Mouse (Mus musculus) kidney, adult 2 months (tissue): ENCODE results near the gene Dmxl2.

Experiments
- CTCF ChIP-seq: fragments of 200-500 bp; conservative IDR thresholded peaks from 2 replicates; pipeline ENCODE4 v1.5.1; 2011; ENCODE audit warnings: low read depth, mild to moderate bottlenecking, control low read depth, low read length, moderate library complexity, mixed read lengths; ENCODE audit not compliant: insufficient read depth, insufficient read length
- POLR2A ChIP-seq: fragments of 200-500 bp; IDR thresholded peaks from one replicate; pipeline ENCODE4 v1.6.1; 2011; ENCODE audit warnings: low read depth, low read length, control low read depth

DNA sequence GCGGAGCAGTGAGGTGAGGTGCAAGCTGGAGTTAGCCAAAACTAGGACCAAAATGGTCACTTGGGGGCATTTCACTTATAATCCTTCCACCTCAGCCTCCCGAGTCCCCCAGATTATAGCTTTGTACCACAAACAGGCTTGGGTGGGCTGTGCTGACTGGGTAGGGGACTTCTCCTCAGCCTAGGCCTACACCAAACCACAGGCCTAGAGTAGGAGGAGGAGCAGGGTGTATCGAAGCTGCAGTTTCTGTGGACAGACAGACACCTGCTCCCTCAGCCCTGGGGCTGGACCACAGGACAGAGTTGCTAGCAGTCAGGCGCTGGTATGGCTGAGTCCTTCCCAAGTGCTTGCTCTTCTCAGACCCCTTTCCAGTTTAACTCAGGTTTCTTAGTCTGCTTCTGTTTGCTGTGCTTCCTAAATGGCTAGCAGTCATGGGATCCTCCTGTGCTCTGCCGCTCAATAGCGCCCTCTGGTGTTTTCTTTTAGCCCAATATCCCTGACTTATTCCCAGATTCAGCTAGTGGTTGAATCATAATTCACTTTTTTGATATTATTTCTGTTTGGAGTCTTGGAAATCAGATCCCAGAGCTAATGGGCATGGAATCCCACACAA lies 164.8 kb downstream of the Dmxl2 start:
- TF ChIP-seq POLR2A (no peak), CTCF (peak; percentile 73)
